Mouse (Mus musculus) lung, adult 2 months (tissue): ENCODE measurements at regions not wholly inside any gene's neighbourhood (a gene's known extent, or its start where the extent isn't known, plus 50 kb on each side); places are given as distances from the start of the nearest gene placed in this dataset.

Source experiments
- DNase-seq: peaks from one replicate; pipeline ENCODE4 v3.0.0; 2022
- H3K4me1 ChIP-seq: fragments of 200-500 bp; 2 replicates; pipeline ENCODE4 v1.6.1; 2011; ENCODE audit warnings: low read length; ENCODE audit not compliant: control insufficient read depth, insufficient read depth
- H3K4me3 ChIP-seq: fragments of 200-500 bp; replicated peaks from 2 replicates; pipeline ENCODE3; 2011; ENCODE audit warnings: low read depth, mild to moderate bottlenecking, control low read depth, low read length; ENCODE audit errors: extremely low read depth
- CTCF ChIP-seq: fragments of 200-500 bp; IDR thresholded peaks from 2 replicates; pipeline ENCODE4 v1.5.1; 2011; ENCODE audit warnings: mild to moderate bottlenecking, low read length, control low read depth; ENCODE audit not compliant: insufficient read depth
- POLR2A ChIP-seq: fragments of 200-500 bp; IDR thresholded peaks from 2 replicates; pipeline ENCODE4 v1.6.1; 2011; ENCODE audit warnings: low read depth, mild to moderate bottlenecking, control low read depth, low read length, borderline replicate concordance; ENCODE audit errors: extremely low read depth
- WGBS: fragments of 180-500 bp; shearing (Covaris S2); methylation state at CpG from one replicate; pipeline ENCODE4 v1.1.7; 2018; 5-methylcytosine and 5-hydroxymethylcytosine counted together

- H3K4me3 ChIP-seq = no peak overlapping the region
- H3K4me1 ChIP-seq = no peaks in the 10 kb centered on the region; the same call in 1 of the 2 replicates
- DNase-seq = no peak
- TF ChIP-seq CTCF = no peak
- 75% methylated on average over 3 of the region's 3 CpGs for WGBS
These were observed 79.0 kb upstream of the Gadd45a start for GRCm38 (mm10) chr6:67116306-67116705.

GRCm38 (mm10) chr6:67115505-67116303 is 78.4 kb upstream of the Gadd45a start:
- 54% methylated on average over 1 of the region's 1 CpGs for WGBS

GRCm38 (mm10) chr6:67114753-67115152 is 77.5 kb upstream of the Gadd45a start:
- no peak for TF ChIP-seq CTCF
- TF ChIP-seq POLR2A = no peak
- Histone ChIP-seq H3K4me1 (no peaks in the 10 kb centered on the region; the same call in 1 of the 2 replicates), H3K4me3 (no peak overlapping the region)
- WGBS = 92% methylated on average over 4 of the region's 4 CpGs
- DNase-seq = no peak

More at GRCm38 (mm10) chr6:67115505-67116303, 78.4 kb upstream of the Gadd45a start:
- no peak for DNase-seq
- Histone ChIP-seq H3K4me1 (no peaks in the 10 kb centered on the region; the same call in 1 of the 2 replicates), H3K4me3 (no peak overlapping the region)
- no peak for TF ChIP-seq POLR2A
- TF ChIP-seq CTCF = no peak

GRCm38 (mm10) chr6:67113686-67114278 is 76.5 kb upstream of the Gadd45a start:
- peak; percentile 21 for DNase-seq
- no peak for TF ChIP-seq CTCF
- TF ChIP-seq POLR2A = no peak
- Histone ChIP-seq H3K4me3 (peak overlapping the region; percentile 49), H3K4me1 (no peaks in the 10 kb centered on the region; the same call in 1 of the 2 replicates)
- 30% methylated on average over 26 of the region's 26 CpGs for WGBS

GRCm38 (mm10) chr6:67113261-67113660 is 76.0 kb upstream of the Gadd45a start:
- 67% methylated on average over 4 of the region's 4 CpGs for WGBS
- H3K4me1 ChIP-seq = no peaks in the 10 kb centered on the region; the same call in 1 of the 2 replicates
- H3K4me3 ChIP-seq = no peak overlapping the region
- no peak for TF ChIP-seq CTCF
- TF ChIP-seq POLR2A = no peak
- DNase-seq = no peak

GRCm38 (mm10) chr6:67112311-67112710 is 75.1 kb upstream of the Gadd45a start:
- DNase-seq = no peak
- Histone ChIP-seq H3K4me1 (no peaks in the 10 kb centered on the region; the same call in 1 of the 2 replicates), H3K4me3 (no peak overlapping the region)
- 80% methylated on average over 6 of the region's 6 CpGs for WGBS
- TF ChIP-seq POLR2A (no peak), CTCF (no peak)

GRCm38 (mm10) chr6:67111581-67111980 is 74.3 kb upstream of the Gadd45a start:
- 80% methylated on average over 2 of the region's 2 CpGs for WGBS

GRCm38 (mm10) chr6:67110391-67110790 is 73.1 kb upstream of the Gadd45a start:
- no peak for DNase-seq
- TF ChIP-seq POLR2A (no peak), CTCF (no peak)
- Histone ChIP-seq H3K4me1 (no peaks in the 10 kb centered on the region; the same call in 1 of the 2 replicates), H3K4me3 (no peak overlapping the region)
- WGBS = 80% methylated on average over 1 of the region's 1 CpGs

More at GRCm38 (mm10) chr6:67111581-67111980, 74.3 kb upstream of the Gadd45a start:
- no peak for DNase-seq
- Histone ChIP-seq H3K4me3 (no peak overlapping the region), H3K4me1 (no peaks in the 10 kb centered on the region; the same call in 1 of the 2 replicates)
- TF ChIP-seq CTCF (no peak), POLR2A (no peak)

- no peaks in the 10 kb centered on the region; the same call in 1 of the 2 replicates for H3K4me1 ChIP-seq
- TF ChIP-seq CTCF (no peak), POLR2A (no peak)
- DNase-seq = no peak
- WGBS = 63% methylated on average over 4 of the region's 4 CpGs
- H3K4me3 ChIP-seq = no peak overlapping the region
These were observed 72.5 kb upstream of the Gadd45a start for GRCm38 (mm10) chr6:67109774-67110173.

- 72% methylated on average over 4 of the region's 4 CpGs for WGBS
- H3K4me3 ChIP-seq = no peak overlapping the region
- H3K4me1 ChIP-seq = peaks cover 4% of the 10 kb centered on the region; the same call in 1 of the 2 replicates
These were observed 70.3 kb upstream of the Gadd45a start for GRCm38 (mm10) chr6:67107517-67107916.

GRCm38 (mm10) chr6:67106493-67106892 is 69.2 kb upstream of the Gadd45a start:
- Histone ChIP-seq H3K4me3 (no peak overlapping the region), H3K4me1 (peaks cover 7% of the 10 kb centered on the region)
- TF ChIP-seq CTCF = no peak
- DNase-seq = no peak
- WGBS = 87% methylated on average over 2 of the region's 2 CpGs

More at GRCm38 (mm10) chr6:67107517-67107916, 70.3 kb upstream of the Gadd45a start:
- no peak for TF ChIP-seq CTCF
- TF ChIP-seq POLR2A = no peak
- DNase-seq = no peak
